Mouse (Mus musculus) forebrain, embryonic 15.5 days (tissue): ENCODE measurements around the gene Gm49673. TPM values are rescaled to one million over a fixed set of nuclear protein-coding genes. Genes with fewer than 3 reads are reported as not detected.
"Not testable (repeated sequence)": the region's sequence is repeated elsewhere in the genome, so short reads cannot be mapped to it uniquely, and the experiment has no call there.

Source experiments
- ATAC-seq: fragments of 200-750 bp; cut with Nextera tagmentation; replicated peaks from 2 replicates; pipeline ENCODE4 v1.8.0; 2017; ENCODE audit warnings: mild to moderate bottlenecking, moderate TSS enrichment, moderate library complexity
- H3K27ac ChIP-seq: fragments of 300-500 bp; sonication (generic); replicated peaks from 2 replicates; pipeline ENCODE4 v1.5.1; 2015; ENCODE audit warnings: mild to moderate bottlenecking, inconsistent platforms
- H3K27me3 ChIP-seq: fragments of 300-500 bp; sonication (generic); 2 replicates; pipeline ENCODE4 v1.6.1; 2015; ENCODE audit warnings: inconsistent platforms
- H3K36me3 ChIP-seq: fragments of 300-500 bp; sonication (generic); 2 replicates; pipeline ENCODE4 v1.6.1; 2015; ENCODE audit warnings: mild to moderate bottlenecking, inconsistent platforms
- H3K4me1 ChIP-seq: fragments of 300-500 bp; sonication (generic); 2 replicates; pipeline ENCODE4 v1.6.1; 2015; ENCODE audit warnings: inconsistent platforms
- H3K4me2 ChIP-seq: fragments of 300-500 bp; sonication (generic); replicated peaks from 2 replicates; pipeline ENCODE4 v1.6.1; 2015; ENCODE audit warnings: mild to moderate bottlenecking, inconsistent platforms
- H3K4me3 ChIP-seq: fragments of 300-500 bp; sonication (generic); 2 replicates; pipeline ENCODE4 v1.5.1; 2015; ENCODE audit warnings: mild to moderate bottlenecking, inconsistent platforms
- H3K9ac ChIP-seq: fragments of 300-500 bp; sonication (generic); replicated peaks from 2 replicates; pipeline ENCODE4 v1.6.1; 2015; ENCODE audit warnings: mild to moderate bottlenecking, inconsistent platforms
- H3K9me3 ChIP-seq: fragments of 300-500 bp; sonication (generic); 2 replicates; pipeline ENCODE4 v1.6.1; 2016; ENCODE audit warnings: inconsistent platforms
- WGBS: fragments of 180-500 bp; shearing (Covaris S2); methylation state at CpG from one replicate; pipeline ENCODE4 v1.1.7; 2015; ENCODE audit warnings: mixed read lengths; 5-methylcytosine and 5-hydroxymethylcytosine counted together
- polyA plus RNA-seq: library from polyadenylated mRNA; unstranded; fragments of >200 nt; fragmentation: Nextera tagmentation; extraction: Ambion mirVana; gene quantifications from 2 replicates; pipeline ENCODE4 v1.2.1, GENCODE M21; 2015

The Gm49673 gene
- polyA plus RNA-seq, 1 experiment from 2014 or later, result 0.48 TPM

DNA sequence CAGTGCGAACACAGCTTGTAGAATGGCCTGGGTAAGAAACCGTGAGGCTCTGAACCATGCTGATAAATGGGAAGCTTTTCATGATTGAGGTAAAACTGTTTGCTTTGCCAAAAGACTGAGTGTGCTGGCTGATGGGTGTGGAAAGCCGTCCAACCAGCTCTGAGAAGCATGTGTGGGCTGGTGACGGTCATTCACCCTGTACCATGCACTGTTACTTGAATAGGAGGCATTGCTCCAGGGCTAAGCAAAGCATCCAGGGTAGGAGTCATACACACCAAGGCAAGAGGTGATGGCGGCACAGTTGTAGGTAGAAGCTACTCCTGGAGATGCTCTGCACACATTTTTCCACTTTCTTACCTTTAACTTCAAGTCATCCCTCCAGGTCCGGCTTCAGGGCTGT, 23.0 kb downstream of the Gm49673 start:
- not testable (repeated sequence) for H3K27me3 ChIP-seq, H3K4me2 ChIP-seq, H3K27ac ChIP-seq, H3K4me1 ChIP-seq, H3K4me3 ChIP-seq, H3K9me3 ChIP-seq, H3K9ac ChIP-seq, ATAC-seq, H3K36me3 ChIP-seq
- WGBS, result 60% methylated on average over 1 of the region's 6 CpGs

DNA sequence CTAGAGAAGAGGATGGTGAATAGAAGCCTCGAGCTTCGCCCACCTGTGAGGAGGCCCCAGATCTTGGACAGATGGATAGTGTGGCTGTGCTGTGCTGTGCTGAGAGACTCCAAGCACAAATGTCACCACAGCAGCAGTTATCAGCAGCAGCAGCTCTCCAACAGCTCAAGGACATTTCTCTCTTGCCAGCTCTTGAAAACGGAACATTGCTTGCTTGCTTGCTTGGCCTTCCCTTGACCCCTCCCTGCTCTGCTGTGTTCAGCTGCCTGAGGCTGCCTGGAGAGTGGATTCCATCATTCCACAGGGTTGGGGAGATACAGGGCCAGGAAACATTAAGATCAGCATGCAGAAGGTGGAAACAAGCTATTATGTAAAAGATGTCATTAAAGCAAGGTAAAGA, 24.6 kb downstream of the Gm49673 start:
- H3K9ac ChIP-seq, H3K27ac ChIP-seq, H3K4me2 ChIP-seq, H3K27me3 ChIP-seq, H3K9me3 ChIP-seq, H3K36me3 ChIP-seq, H3K4me1 ChIP-seq, ATAC-seq, H3K4me3 ChIP-seq: not testable (repeated sequence)
- no CpG with 5 or more reads among the region's 3 CpGs for WGBS

DNA sequence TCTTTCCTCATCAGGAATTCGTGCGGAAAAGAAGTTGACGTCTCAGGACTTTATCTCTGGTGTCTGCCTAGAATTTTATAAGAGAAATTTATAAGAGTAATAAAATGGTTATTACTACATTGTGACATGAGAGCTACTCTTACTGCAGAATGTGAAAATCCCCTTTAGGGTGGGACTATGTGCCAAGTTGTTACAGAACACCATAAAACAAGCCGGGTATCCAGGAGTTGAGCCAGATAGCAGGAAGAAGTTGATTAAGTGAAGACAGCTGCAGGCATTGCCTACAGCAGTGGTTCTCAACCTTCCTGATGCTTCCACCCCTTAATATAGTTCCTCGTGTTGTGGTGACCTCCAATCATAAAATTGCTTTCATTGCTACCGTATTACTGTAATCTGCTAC, 30.7 kb downstream of the Gm49673 start:
- H3K4me3 ChIP-seq, H3K9me3 ChIP-seq, H3K9ac ChIP-seq, H3K4me1 ChIP-seq, H3K27me3 ChIP-seq, ATAC-seq, H3K4me2 ChIP-seq, H3K27ac ChIP-seq, H3K36me3 ChIP-seq: not testable (repeated sequence)
- WGBS, result no CpG with 5 or more reads among the region's 6 CpGs

GRCm38 (mm10) chr17:8116378-8116777, 31.2 kb downstream of the Gm49673 start:
- H3K4me2 ChIP-seq, H3K36me3 ChIP-seq, ATAC-seq: not testable (repeated sequence)

GRCm38 (mm10) chr17:8112199-8112598, 35.4 kb downstream of the Gm49673 start:
- not testable (repeated sequence) for H3K27ac ChIP-seq, H3K4me2 ChIP-seq, H3K9ac ChIP-seq, ATAC-seq, H3K27me3 ChIP-seq, H3K9me3 ChIP-seq, H3K4me1 ChIP-seq, H3K36me3 ChIP-seq, H3K4me3 ChIP-seq
- WGBS, result no CpG with 5 or more reads among the region's 1 CpGs

More at GRCm38 (mm10) chr17:8116378-8116777, 31.2 kb downstream of the Gm49673 start:
- H3K4me1 ChIP-seq, H3K27ac ChIP-seq, H3K27me3 ChIP-seq, H3K9ac ChIP-seq, H3K4me3 ChIP-seq, H3K9me3 ChIP-seq: not testable (repeated sequence)
- WGBS, result 75% methylated on average over 6 of the region's 11 CpGs

DNA sequence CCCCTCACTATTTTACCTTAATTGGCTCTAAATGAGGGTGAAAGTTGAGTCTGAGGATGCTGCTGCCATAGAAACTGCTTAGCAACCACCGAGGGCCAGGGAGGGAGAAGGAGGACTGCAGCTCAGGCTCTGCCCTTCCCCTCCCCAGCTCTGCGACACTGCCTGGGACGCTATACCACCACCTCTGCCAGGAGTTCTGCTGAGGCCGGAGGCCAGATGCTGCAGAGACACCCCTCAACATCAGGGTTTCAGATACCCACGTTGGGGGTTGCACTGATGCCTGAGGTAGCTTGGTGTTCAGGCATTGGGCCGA, 46.3 kb downstream of the Gm49673 start:
- not testable (repeated sequence) for H3K36me3 ChIP-seq, H3K27ac ChIP-seq, H3K9me3 ChIP-seq, H3K9ac ChIP-seq, H3K4me3 ChIP-seq, H3K27me3 ChIP-seq, H3K4me1 ChIP-seq
- H3K4me2 ChIP-seq, result peak overlapping the region; percentile 20; the same call in 1 of the 2 replicates
- WGBS, result 23% methylated on average over 3 of the region's 6 CpGs
- ATAC-seq, result peak; percentile 85

GRCm38 (mm10) chr17:8100405-8101296, 46.9 kb downstream of the Gm49673 start:
- H3K9me3 ChIP-seq, H3K27me3 ChIP-seq, H3K4me3 ChIP-seq, H3K9ac ChIP-seq, H3K36me3 ChIP-seq, H3K4me1 ChIP-seq, H3K27ac ChIP-seq: not testable (repeated sequence)
- peak; percentile 87 for ATAC-seq
- H3K4me2 ChIP-seq, result peak overlapping the region; percentile 20; the same call in 1 of the 2 replicates
- WGBS, result 5% methylated on average over 4 of the region's 26 CpGs

DNA sequence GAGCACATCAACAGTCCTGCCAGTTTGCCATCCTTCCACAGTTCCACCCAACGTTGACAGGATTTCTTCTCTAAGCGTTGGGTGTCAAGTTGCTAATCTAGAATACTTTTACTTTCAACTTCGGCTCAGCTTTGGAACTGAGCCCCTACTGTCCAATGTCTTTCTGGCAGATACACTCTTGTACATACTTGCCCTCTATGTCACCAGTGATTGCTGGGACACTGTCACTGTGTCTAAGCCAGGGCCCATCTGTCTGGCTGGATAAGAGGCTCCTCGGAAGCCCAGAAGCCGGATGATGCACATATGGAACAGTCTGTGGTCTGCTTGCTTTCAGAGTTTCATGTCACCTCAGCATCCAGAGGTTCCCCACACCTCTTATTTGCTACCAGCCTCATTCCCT, 51.4 kb downstream of the Gm49673 start:
- not testable (repeated sequence) for H3K36me3 ChIP-seq, H3K9ac ChIP-seq, H3K4me1 ChIP-seq, H3K4me2 ChIP-seq, ATAC-seq, H3K9me3 ChIP-seq, H3K27me3 ChIP-seq, H3K27ac ChIP-seq, H3K4me3 ChIP-seq
- 74% methylated on average over 3 of the region's 5 CpGs for WGBS

- H3K4me3 ChIP-seq, H3K4me1 ChIP-seq, H3K27me3 ChIP-seq, ATAC-seq, H3K9me3 ChIP-seq, H3K27ac ChIP-seq, H3K36me3 ChIP-seq, H3K4me2 ChIP-seq, H3K9ac ChIP-seq: not testable (repeated sequence)
- 33% methylated on average over 3 of the region's 5 CpGs for WGBS
These were observed 51.9 kb downstream of the Gm49673 start for GRCm38 (mm10) chr17:8095653-8096052.

DNA sequence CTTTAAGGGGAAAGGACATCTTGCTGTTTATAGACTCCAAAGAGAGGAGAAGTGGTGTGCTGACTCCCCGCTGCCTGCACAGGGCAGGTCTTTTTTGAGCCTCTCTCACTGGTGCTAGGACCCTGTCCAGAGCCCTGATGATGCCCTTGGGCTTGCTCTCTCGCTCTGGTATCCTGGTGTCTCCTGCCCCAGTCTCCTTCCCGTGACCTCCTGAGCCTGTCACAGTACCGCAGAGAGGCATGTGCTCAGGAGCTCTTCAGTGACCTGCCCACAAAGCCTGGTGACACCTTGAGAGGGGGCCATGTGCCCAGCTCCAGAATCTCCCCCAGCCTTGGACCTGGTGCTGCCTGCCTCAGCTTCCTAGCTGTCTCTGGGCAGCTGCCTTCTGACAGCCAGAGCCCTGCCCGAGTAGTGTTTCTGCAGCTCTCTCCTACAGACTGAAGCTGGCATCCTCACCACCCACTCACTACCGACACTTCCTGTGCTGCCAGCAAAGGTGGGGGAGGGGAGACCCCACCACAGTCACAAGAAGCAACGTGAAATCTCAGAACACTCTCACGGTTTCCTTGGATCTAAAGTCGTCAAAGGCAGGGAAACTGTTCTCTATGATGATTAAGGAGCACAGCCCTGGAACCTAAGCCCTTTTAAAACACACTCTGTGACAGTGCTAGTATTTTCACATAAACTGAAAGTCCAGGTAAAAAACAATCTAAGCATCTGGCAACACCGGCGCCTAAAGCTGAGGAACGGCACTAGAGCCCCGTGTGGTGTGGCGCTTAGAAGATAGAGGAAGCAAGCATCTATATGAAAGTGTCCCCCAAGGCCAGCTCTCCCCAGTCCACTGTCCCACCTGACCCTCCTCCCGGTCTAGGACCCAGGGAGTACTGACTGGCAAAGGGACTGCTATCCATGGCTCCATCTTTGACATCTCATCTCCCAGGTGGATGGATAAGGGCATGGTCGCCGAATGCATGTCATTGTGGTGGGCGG, 54.8 kb downstream of the Gm49673 start:
- H3K9ac ChIP-seq, H3K4me3 ChIP-seq, H3K27ac ChIP-seq, H3K27me3 ChIP-seq, H3K4me1 ChIP-seq, H3K9me3 ChIP-seq, H3K4me2 ChIP-seq, H3K36me3 ChIP-seq: not testable (repeated sequence)
- ATAC-seq, result peak; percentile 72
- WGBS, result 66% methylated on average over 4 of the region's 18 CpGs

- not testable (repeated sequence) for H3K4me3 ChIP-seq
- 88% methylated on average over 14 of the region's 14 CpGs for WGBS
These were observed 56.3 kb downstream of the Gm49673 start for GRCm38 (mm10) chr17:8091320-8091719.

GRCm38 (mm10) chr17:8069847-8070246, 77.7 kb downstream of the Gm49673 start:
- H3K36me3 ChIP-seq, H3K4me1 ChIP-seq, H3K4me3 ChIP-seq, H3K27ac ChIP-seq, H3K4me2 ChIP-seq, H3K9me3 ChIP-seq, H3K27me3 ChIP-seq, ATAC-seq, H3K9ac ChIP-seq: not testable (repeated sequence)
- 64% methylated on average over 2 of the region's 2 CpGs for WGBS

More at GRCm38 (mm10) chr17:8091320-8091719, 56.3 kb downstream of the Gm49673 start:
- H3K9me3 ChIP-seq, H3K27me3 ChIP-seq, H3K27ac ChIP-seq, H3K4me2 ChIP-seq, H3K4me1 ChIP-seq, ATAC-seq, H3K9ac ChIP-seq, H3K36me3 ChIP-seq: not testable (repeated sequence)
